Mouse (Mus musculus): Measurements from ENCODE around the gene Snx9.

DNA sequence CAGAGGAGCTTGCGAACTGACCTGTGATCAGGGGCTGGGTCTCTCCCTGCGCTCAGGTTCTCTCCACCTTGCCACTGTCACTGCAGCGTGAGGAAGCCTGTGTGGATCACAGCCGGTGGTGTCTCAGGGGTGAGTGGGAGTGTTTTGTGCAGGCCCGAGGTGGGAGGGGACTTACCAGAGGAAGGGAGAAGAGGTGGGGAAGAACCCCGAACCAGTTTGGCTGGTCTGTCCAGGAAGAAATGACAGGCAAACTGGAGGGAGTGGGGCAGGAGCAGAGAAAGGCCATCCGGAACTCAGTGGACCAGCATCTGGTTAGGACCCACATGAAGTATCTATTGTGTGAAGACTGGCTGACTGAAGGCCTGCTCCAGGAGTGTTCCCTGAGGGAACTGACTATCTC is 118.0 kb downstream of the Snx9 start:
- no peak for TF ChIP-seq CTCF (IDR thresholded peaks at IDR 0.05; ENCODE audit: extremely low read depth, insufficient read length, insufficient replicate concordance, low read depth, low read length)
- no peak for TF ChIP-seq POLR2A (IDR thresholded peaks at IDR 0.05; ENCODE audit: low read depth, low read length)
